Mouse (Mus musculus): ENCODE measurements around the gene Tlx1.

DNA sequence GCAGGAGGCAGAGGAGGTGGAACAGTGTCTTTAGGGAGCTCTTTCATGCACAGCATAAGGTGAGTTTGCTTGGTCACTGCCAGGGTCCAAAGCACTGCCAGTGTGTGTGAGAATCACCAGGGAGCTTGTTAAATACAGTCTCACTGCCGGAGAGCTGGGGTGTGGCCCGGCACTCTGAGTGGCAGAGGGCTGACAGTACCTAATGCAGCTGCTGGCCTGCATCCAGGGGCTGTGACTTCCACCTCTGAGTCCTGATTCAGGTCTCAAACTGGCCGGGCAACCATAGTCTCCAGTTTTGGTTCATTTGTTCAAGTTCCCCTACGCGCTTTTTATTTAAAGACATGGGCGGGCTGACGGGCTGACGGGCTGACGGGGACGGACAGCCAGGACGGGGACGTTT lies 12.4 kb downstream of the Tlx1 start:
- no peak for TF ChIP-seq POLR2A (IDR thresholded peaks at IDR 0.05; ENCODE audit: insufficient read depth, low read depth, low read length)
- no peak for TF ChIP-seq CTCF (IDR thresholded peaks at IDR 0.05; ENCODE audit: insufficient read depth, low read depth, low read length)
